Mouse (Mus musculus) heart, embryonic 14.5 days (tissue): ENCODE measurements at regions not wholly inside any gene's neighbourhood (a gene's known extent, or its start where the extent isn't known, plus 50 kb on each side); places are given as distances from the start of the nearest gene placed in this dataset.

ENCODE experiments used
- ATAC-seq: fragments of 200-750 bp; cut with Nextera tagmentation; 2 replicates; pipeline ENCODE4 v1.8.0; 2017; ENCODE audit warnings: low read depth, moderate TSS enrichment; ENCODE audit not compliant: insufficient number of reproducible peaks, insufficient read depth, low FRiP score
- H3K27ac ChIP-seq, 2 experiments: fragments of 200-500 bp in 1 of 2; fragments of 300-500 bp in 1 of 2; sonication (generic) in 1 of 2; replicated peaks in 1 of 2; 2 replicates each; pipeline ENCODE4 v1.5.1; 2012 to 2014; ENCODE audit warnings: low read depth in 2 of 2, low read length in 2 of 2, control low read depth in 1 of 2, mild to moderate bottlenecking in 1 of 2, mixed read lengths in 1 of 2; ENCODE audit not compliant: control insufficient read depth in 1 of 2, insufficient read depth in 1 of 2
- H3K27me3 ChIP-seq: fragments of 300-500 bp; sonication (generic); 2 replicates; pipeline ENCODE4 v1.6.1; 2014; ENCODE audit warnings: mild to moderate bottlenecking, low read length, control low read depth; ENCODE audit not compliant: control insufficient read depth, insufficient read depth
- H3K36me3 ChIP-seq: fragments of 300-500 bp; sonication (generic); 2 replicates; pipeline ENCODE4 v1.6.1; 2014; ENCODE audit warnings: mild to moderate bottlenecking, control low read depth, low read length, mixed read lengths; ENCODE audit not compliant: control insufficient read depth, insufficient read depth
- H3K4me1 ChIP-seq, 2 experiments: fragments of 200-500 bp in 1 of 2; fragments of 300-500 bp in 1 of 2; sonication (generic) in 1 of 2; 2 replicates each; pipeline ENCODE4 v1.6.1; 2012 to 2014; ENCODE audit warnings: low read length in 2 of 2, control low read depth in 1 of 2, mixed read lengths in 1 of 2; ENCODE audit not compliant: control insufficient read depth in 2 of 2, insufficient read depth in 2 of 2
- H3K4me2 ChIP-seq: fragments of 300-500 bp; sonication (generic); 2 replicates; pipeline ENCODE4 v1.6.1; 2014; ENCODE audit warnings: mild to moderate bottlenecking, low read length
- H3K4me3 ChIP-seq, 2 experiments: fragments of 200-500 bp in 1 of 2; fragments of 300-500 bp in 1 of 2; sonication (generic) in 1 of 2; 2 replicates each; pipeline ENCODE4 v1.5.1; 2012 to 2014; ENCODE audit warnings: low read length in 2 of 2, mild to moderate bottlenecking in 2 of 2, control low read depth in 1 of 2, low read depth in 1 of 2, moderate library complexity in 1 of 2; ENCODE audit not compliant: control insufficient read depth in 1 of 2, insufficient read depth in 1 of 2
- H3K9ac ChIP-seq: fragments of 300-500 bp; sonication (generic); 2 replicates; pipeline ENCODE4 v1.6.1; 2014; ENCODE audit warnings: mild to moderate bottlenecking, low read length
- H3K9me3 ChIP-seq: fragments of 300-500 bp; sonication (generic); 2 replicates; pipeline ENCODE4 v1.6.1; 2016; ENCODE audit warnings: low read length, control low read depth; ENCODE audit not compliant: control insufficient read depth
- WGBS: fragments of 180-500 bp; shearing (Covaris S2); extraction: QIAGEN DNeasy Blood & Tissue Kit; methylation state at CpG from one replicate; pipeline ENCODE4 v1.1.7; 2014; 5-methylcytosine and 5-hydroxymethylcytosine counted together

DNA sequence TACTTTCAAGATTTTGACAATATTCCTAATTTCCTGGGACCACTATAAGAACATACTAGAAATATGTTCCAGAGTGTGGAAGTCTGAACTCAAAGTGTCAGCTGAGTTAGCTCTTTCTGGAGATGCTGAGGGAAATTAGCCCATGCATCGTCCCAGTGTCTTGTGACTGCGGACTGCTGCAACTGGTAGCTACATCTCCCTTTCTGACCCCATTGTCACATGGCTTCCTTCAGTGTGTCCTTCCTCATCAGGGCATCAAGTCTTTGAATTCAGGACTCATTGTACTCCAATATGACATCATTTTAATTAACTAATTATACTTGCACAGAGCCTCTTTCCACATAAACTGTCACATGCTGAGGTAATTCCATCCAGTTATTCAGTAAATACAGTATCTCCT lies 71.4 kb upstream of the Abca1 start:
- Histone ChIP-seq H3K4me1 (peaks cover 8 to 11% of the 10 kb centered on the region in 2 experiments), H3K27me3 (no peaks in the 10 kb centered on the region), H3K4me2 (no peak overlapping the region), H3K9me3 (no peaks in the 10 kb centered on the region), H3K27ac (no peak overlapping the region), H3K36me3 (no peaks in the 10 kb centered on the region), H3K9ac (no peak overlapping the region), H3K4me3 (no peak overlapping the region)
- ATAC-seq, result no peak
- 91% methylated on average over 2 of the region's 2 CpGs for WGBS

- Histone ChIP-seq H3K4me2 (no peak overlapping the region), H3K27ac (no peak overlapping the region), H3K4me3 (no peak overlapping the region), H3K36me3 (no peaks in the 10 kb centered on the region), H3K9me3 (no peaks in the 10 kb centered on the region), H3K27me3 (no peaks in the 10 kb centered on the region), H3K4me1 (peaks cover 8 to 11% of the 10 kb centered on the region in 2 experiments), H3K9ac (no peak overlapping the region)
- WGBS, result 71% methylated on average over 4 of the region's 4 CpGs
- ATAC-seq, result no peak
These were observed 68.7 kb upstream of the Abca1 start for GRCm38 (mm10) chr4:53228444-53228843.

DNA sequence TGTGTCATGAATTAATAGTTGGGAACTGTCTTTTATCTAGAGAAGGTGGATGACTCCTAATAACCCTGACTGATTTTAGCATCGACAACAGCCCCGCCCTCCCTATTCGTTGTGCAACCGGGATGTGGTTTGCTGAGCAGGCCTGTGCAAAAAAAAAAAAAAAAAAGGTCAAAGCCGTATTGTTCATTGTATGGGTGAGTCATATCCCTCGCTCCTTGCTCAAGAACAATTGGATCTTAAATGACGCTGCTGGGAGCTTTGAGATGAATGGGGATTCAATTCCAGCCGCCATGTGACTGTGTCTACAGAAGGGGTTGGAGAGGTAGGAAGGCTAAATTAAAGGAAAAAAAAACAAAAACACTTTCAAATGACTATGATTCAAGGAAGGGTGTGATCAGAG lies 68.1 kb upstream of the Abca1 start:
- no peak overlapping the region for H3K4me3 ChIP-seq
- ATAC-seq, result no peak
- no peaks in the 10 kb centered on the region for H3K36me3 ChIP-seq
- no peaks in the 10 kb centered on the region for H3K9me3 ChIP-seq
- WGBS, result 54% methylated on average over 8 of the region's 8 CpGs
- no peaks in the 10 kb centered on the region for H3K27me3 ChIP-seq
- no peak overlapping the region for H3K9ac ChIP-seq
- no peak overlapping the region for H3K4me2 ChIP-seq
- peaks cover 8 to 11% of the 10 kb centered on the region in 2 experiments for H3K4me1 ChIP-seq
- no peak overlapping the region for H3K27ac ChIP-seq

- ATAC-seq, result no peak
- Histone ChIP-seq H3K27me3 (no peaks in the 10 kb centered on the region), H3K4me2 (no peak overlapping the region), H3K4me3 (no peak overlapping the region), H3K27ac (no peak overlapping the region), H3K9me3 (no peaks in the 10 kb centered on the region), H3K9ac (no peak overlapping the region), H3K4me1 (peaks cover 5 to 6% of the 10 kb centered on the region in 2 experiments), H3K36me3 (no peaks in the 10 kb centered on the region)
- WGBS, result 83% methylated on average over 1 of the region's 1 CpGs
These were observed 67.4 kb upstream of the Abca1 start for GRCm38 (mm10) chr4:53227071-53227470.

DNA sequence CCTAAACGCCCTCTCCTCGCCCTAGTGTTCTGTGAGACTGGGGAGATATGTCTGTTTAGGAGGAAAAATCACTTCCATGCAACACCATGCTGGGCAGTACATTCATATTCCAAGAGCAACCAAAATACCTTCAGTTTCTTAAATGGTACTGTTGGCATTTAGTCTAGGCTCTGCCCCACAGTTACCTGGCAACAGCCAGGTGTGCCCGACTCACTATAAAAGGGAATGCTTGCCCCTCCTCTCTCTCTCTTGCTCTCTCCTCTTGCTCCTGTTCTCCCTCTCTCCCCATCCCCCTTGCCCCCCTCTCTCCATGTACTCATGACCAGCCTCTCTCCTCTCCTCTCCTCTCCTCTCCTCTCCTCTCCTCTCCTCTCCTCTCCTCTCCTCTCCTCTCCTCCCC lies 66.7 kb upstream of the Abca1 start:
- ATAC-seq, result no peak
- H3K4me2 ChIP-seq, result no peak overlapping the region
- H3K9me3 ChIP-seq, result no peaks in the 10 kb centered on the region
- H3K27me3 ChIP-seq, result no peaks in the 10 kb centered on the region
- H3K27ac ChIP-seq, result no peak overlapping the region
- H3K4me1 ChIP-seq, result no peaks in the 10 kb centered on the region
- no peak overlapping the region for H3K4me3 ChIP-seq
- 81% methylated on average over 3 of the region's 3 CpGs for WGBS
- no peaks in the 10 kb centered on the region for H3K36me3 ChIP-seq
- no peak overlapping the region for H3K9ac ChIP-seq

DNA sequence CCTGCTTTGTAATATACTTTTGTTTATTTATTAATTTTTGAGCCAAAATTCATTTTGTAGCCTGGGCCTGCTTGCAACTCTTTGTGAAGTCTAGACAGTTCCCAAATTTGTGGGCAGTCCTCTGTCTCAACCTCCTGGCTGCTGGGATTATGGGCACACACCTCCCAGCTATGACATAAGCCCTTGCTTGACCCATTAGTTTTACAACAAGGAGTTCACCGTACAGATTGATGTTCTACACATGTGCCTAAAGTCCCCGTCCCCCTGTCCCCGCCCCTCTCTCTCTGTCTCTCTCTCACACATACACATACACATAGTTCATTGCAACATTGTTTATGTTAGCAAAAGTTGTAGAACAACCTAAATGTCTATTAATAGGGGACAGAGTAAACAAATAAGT lies 63.7 kb upstream of the Abca1 start:
- no peaks in the 10 kb centered on the region for H3K27me3 ChIP-seq
- H3K4me3 ChIP-seq, result no peak overlapping the region
- no peak overlapping the region for H3K4me2 ChIP-seq
- no peak overlapping the region for H3K27ac ChIP-seq
- ATAC-seq, result no peak
- H3K9me3 ChIP-seq, result no peaks in the 10 kb centered on the region
- H3K9ac ChIP-seq, result no peak overlapping the region
- H3K4me1 ChIP-seq, result peaks cover 12 to 13% of the 10 kb centered on the region in 2 experiments
- H3K36me3 ChIP-seq, result no peaks in the 10 kb centered on the region
- 87% methylated on average over 3 of the region's 3 CpGs for WGBS

- Histone ChIP-seq H3K27me3 (no peaks in the 10 kb centered on the region), H3K36me3 (no peaks in the 10 kb centered on the region), H3K4me2 (no peak overlapping the region), H3K27ac (no peak overlapping the region), H3K9me3 (no peaks in the 10 kb centered on the region), H3K4me3 (no peak overlapping the region), H3K9ac (no peak overlapping the region), H3K4me1 (peaks cover 18 to 21% of the 10 kb centered on the region in 2 experiments)
- no peak for ATAC-seq
- 83% methylated on average over 4 of the region's 4 CpGs for WGBS
These were observed 61.1 kb upstream of the Abca1 start for GRCm38 (mm10) chr4:53220809-53221208.

DNA sequence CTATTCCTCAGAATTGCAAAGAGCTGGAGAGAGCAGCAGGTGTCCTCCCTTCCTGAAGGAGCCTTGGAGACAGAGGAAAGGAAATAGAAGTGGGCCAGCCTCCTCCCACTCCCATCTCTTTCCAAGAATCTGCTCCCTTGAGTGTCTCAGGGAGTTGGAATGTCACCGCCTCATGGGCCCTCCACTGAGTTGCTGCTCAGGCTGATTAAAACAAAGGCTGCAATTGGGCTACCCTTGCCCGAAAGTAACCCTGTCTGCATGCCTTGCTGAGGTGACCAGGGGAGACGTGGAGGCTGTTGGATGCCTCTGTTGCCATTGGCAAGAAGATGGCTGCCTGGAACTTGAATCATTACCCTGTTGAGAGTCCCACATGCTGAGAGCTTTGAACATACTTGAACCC lies 59.7 kb upstream of the Abca1 start:
- no peak for ATAC-seq
- H3K27ac ChIP-seq, result peak overlapping the region; percentile 14 to 86; a peak in 2 of 4 replicates
- 0 out of 2 replicates have a peak overlapping the region, but pooled peaks have one; percentile 90 for H3K4me2 ChIP-seq
- peaks cover 18 to 21% of the 10 kb centered on the region in 2 experiments for H3K4me1 ChIP-seq
- no peaks in the 10 kb centered on the region for H3K36me3 ChIP-seq
- 23% methylated on average over 3 of the region's 3 CpGs for WGBS
- H3K4me3 ChIP-seq, result no peak overlapping the region
- no peak overlapping the region for H3K9ac ChIP-seq
- no peaks in the 10 kb centered on the region for H3K9me3 ChIP-seq
- H3K27me3 ChIP-seq, result no peaks in the 10 kb centered on the region
